Mouse (Mus musculus) kidney, embryonic 16.5 days (tissue): Measurements from ENCODE around the gene Casr. TPM values are rescaled to one million over a fixed set of nuclear protein-coding genes. Genes with fewer than 3 reads are reported as not detected.

Source experiments
- ATAC-seq: fragments of 200-750 bp; cut with Nextera tagmentation; 2 replicates; pipeline ENCODE4 v1.8.0; 2017; ENCODE audit warnings: moderate TSS enrichment; ENCODE audit not compliant: low FRiP score, low TSS enrichment
- H3K27ac ChIP-seq: fragments of 300-500 bp; sonication (generic); 2 replicates; pipeline ENCODE4 v1.5.1; 2014; ENCODE audit warnings: low read length
- H3K27me3 ChIP-seq: fragments of 300-500 bp; sonication (generic); 2 replicates; pipeline ENCODE4 v1.6.1; 2014; ENCODE audit warnings: low read length, control low read depth, mixed read lengths; ENCODE audit not compliant: insufficient read depth
- H3K36me3 ChIP-seq: fragments of 300-500 bp; sonication (generic); 2 replicates; pipeline ENCODE4 v1.6.1; 2014; ENCODE audit warnings: low read length, control low read depth, mixed read lengths; ENCODE audit not compliant: insufficient read depth
- H3K4me1 ChIP-seq: fragments of 300-500 bp; sonication (generic); 2 replicates; pipeline ENCODE4 v1.6.1; 2014; ENCODE audit warnings: low read length, control low read depth, mixed read lengths; ENCODE audit not compliant: insufficient read depth
- H3K4me2 ChIP-seq: fragments of 300-500 bp; sonication (generic); replicated peaks from 2 replicates; pipeline ENCODE4 v1.6.1; 2014; ENCODE audit warnings: low read depth, low read length
- H3K4me3 ChIP-seq: fragments of 300-500 bp; sonication (generic); 2 replicates; pipeline ENCODE4 v1.5.1; 2014; ENCODE audit warnings: mild to moderate bottlenecking, low read length
- H3K9ac ChIP-seq: fragments of 300-500 bp; sonication (generic); replicated peaks from 2 replicates; pipeline ENCODE4 v1.6.1; 2014; ENCODE audit warnings: low read length
- H3K9me3 ChIP-seq: fragments of 300-500 bp; sonication (generic); 2 replicates; pipeline ENCODE4 v1.6.1; 2016; ENCODE audit warnings: low read length, control low read depth
- WGBS: fragments of 180-500 bp; shearing (Covaris S2); extraction: QIAGEN DNeasy Blood & Tissue Kit; methylation state at CpG from one replicate; pipeline ENCODE4 v1.1.7; 2014; 5-methylcytosine and 5-hydroxymethylcytosine counted together
- polyA plus RNA-seq: library from polyadenylated mRNA; unstranded; fragments of >200 nt; fragmentation: Nextera tagmentation; extraction: Ambion mirVana; gene quantifications from 2 replicates; pipeline ENCODE4 v1.2.1, GENCODE M21; 2015

The Casr gene
- polyA plus RNA-seq = 0.87 and 1.3 TPM in 2 replicates

DNA sequence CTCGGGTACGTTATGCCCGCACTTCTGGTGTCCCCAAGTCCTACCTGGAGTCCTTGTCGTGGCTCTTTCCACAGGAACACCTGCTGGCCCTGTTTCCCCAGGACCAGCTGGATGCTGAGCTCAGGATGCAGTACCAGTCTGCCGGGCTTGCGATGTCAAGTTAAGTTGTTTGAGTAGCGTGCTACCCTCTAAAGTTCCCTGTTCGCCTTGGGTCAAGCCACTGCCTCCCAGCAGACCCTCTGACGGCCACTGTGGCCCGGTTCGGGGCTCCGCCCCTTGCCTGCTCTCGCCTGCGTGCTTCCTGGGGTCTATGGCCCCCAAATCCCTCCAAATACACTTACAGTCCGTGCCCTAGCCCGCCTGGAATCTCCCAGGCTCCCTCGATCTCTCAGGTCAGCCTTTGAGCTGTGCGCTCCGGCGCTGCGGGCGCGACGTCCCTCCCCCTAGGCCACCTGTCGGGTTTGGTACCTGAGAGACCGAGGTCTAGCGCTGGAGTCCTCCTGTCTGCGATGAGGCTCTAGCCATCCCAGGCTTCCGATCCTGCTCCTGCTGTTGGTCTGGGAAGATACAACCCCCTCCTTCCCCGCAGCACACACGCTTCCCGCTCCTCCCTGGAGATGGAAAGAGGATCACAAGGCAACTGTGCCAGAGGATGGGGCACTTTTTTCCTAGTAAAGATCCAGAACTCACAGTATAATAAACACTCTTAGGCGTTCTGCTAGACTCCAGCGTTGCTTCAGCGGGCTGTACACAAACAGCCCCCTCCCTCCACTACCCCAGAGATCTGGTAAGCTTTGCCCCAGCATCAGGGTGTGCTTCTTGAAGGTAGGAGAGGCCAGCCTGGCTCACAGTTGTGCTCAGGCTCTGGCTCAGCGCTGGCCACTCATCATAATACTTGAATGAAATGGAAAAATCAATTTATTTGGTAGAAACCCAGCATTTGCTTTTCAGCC, at the start of gene Casr:
Casr (minus strand) TSS at position 756 of the 953 bp plus-strand sequence.
- peak within 1 kb of the TSS; percentile 71 for H3K4me2 ChIP-seq
- H3K4me1 ChIP-seq = no peaks in the 10 kb centered on the region
- no peak within 1 kb of the TSS for H3K27ac ChIP-seq
- WGBS = 3% methylated on average over 36 of the region's 36 CpGs
- no peaks in the 10 kb centered on the region for H3K9me3 ChIP-seq
- peak within 1 kb of the TSS; percentile 39 for H3K4me3 ChIP-seq
- H3K27me3 ChIP-seq = peaks cover 14% of the 10 kb centered on the region; the same call in 1 of the 2 replicates
- H3K36me3 ChIP-seq = no peaks in the 10 kb centered on the region
- peak; percentile 42; the same call in 1 of the 2 replicates for ATAC-seq
- peak within 1 kb of the TSS; percentile 33; the same call in 1 of the 2 replicates for H3K9ac ChIP-seq

DNA sequence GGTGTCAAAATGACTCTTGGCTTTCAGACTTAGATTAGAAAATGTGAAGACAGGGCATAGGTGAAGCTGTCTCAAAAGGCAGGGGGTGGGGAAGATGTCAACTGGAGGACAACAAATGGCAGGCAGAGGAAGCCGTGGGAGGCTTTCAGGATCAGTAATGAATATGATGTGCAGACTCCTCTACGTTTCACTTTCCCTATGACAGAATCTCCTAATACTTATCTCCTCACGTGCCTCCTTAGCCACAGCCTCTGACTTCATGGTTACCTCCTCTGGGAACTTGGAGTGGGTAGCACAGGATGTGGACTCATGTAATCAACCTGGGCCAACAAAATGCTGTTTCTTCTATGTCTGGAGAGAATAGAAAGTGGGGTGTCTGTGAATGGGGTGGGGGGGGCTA, 40.7 kb upstream of the Casr start:
- Histone ChIP-seq H3K9ac (no peak overlapping the region), H3K36me3 (no peaks in the 10 kb centered on the region), H3K4me3 (no peak overlapping the region), H3K4me1 (no peaks in the 10 kb centered on the region), H3K27ac (no peak overlapping the region), H3K9me3 (no peaks in the 10 kb centered on the region), H3K27me3 (no peaks in the 10 kb centered on the region), H3K4me2 (no peak overlapping the region)
- ATAC-seq = no peak
- WGBS = 64% methylated on average over 3 of the region's 3 CpGs

DNA sequence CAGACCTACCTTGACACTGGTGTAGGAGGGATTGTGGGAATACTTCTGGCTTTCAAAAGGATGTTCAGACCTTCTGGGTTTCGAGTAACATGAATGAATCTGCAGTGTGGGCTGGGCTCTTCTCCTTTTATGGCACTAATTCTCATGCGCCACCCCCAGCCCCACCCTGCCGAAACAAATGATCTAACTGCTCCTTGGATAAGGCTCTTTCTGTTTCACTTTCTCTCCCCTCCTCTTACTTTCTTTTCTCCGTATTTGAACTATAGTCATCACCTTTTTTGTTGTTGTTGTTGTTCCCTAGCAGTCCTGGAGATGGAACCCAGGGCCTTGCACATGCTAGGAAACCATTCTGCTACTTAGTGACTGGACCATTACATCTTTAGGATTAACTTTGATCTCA, 36.3 kb upstream of the Casr start:
- Histone ChIP-seq H3K27me3 (no peaks in the 10 kb centered on the region), H3K9ac (no peak overlapping the region), H3K27ac (no peak overlapping the region), H3K4me1 (no peaks in the 10 kb centered on the region), H3K9me3 (no peaks in the 10 kb centered on the region), H3K36me3 (no peaks in the 10 kb centered on the region), H3K4me3 (no peak overlapping the region), H3K4me2 (no peak overlapping the region)
- 65% methylated on average over 4 of the region's 4 CpGs for WGBS
- no peak for ATAC-seq

DNA sequence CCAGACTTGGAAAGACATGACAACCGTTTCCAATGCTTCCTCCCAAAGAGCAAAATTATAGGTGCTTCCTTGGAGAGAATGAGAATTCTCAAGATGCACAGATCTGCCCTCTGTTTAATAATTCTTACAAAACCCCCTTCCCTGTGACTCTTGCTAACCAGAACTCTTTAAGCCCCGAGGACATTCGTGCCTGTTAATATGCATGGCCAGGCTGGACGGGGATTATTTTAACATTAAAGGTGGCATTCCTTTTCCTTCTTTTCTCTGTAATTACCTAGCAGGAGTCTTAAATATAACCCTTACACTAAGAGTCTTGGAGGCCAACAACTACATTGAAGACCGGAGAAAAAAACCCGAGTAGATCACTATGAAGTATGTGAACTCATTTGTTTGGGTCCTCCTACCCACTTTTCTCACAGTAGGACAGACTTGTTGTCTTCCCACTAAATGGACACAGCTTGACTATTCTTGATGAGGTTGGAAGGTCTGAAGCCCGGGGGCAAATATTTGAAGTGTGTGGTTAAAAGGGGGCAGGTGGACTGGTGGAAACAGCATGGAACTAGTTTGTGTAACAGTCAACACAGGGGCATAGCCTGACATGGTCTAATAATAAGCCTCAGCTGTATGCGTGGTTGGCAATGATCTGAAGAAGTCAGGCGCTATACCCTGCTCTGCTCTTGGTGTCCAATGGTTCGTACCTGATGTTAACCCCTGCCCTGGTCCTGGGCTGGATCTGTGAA, 34.9 kb upstream of the Casr start:
- ATAC-seq = no peak
- H3K27me3 ChIP-seq = no peaks in the 10 kb centered on the region
- no peak overlapping the region for H3K27ac ChIP-seq
- 86% methylated on average over 10 of the region's 10 CpGs for WGBS
- H3K9me3 ChIP-seq = no peaks in the 10 kb centered on the region
- no peak overlapping the region for H3K4me3 ChIP-seq
- no peaks in the 10 kb centered on the region for H3K36me3 ChIP-seq
- no peak overlapping the region for H3K4me2 ChIP-seq
- no peak overlapping the region for H3K9ac ChIP-seq
- no peaks in the 10 kb centered on the region for H3K4me1 ChIP-seq

DNA sequence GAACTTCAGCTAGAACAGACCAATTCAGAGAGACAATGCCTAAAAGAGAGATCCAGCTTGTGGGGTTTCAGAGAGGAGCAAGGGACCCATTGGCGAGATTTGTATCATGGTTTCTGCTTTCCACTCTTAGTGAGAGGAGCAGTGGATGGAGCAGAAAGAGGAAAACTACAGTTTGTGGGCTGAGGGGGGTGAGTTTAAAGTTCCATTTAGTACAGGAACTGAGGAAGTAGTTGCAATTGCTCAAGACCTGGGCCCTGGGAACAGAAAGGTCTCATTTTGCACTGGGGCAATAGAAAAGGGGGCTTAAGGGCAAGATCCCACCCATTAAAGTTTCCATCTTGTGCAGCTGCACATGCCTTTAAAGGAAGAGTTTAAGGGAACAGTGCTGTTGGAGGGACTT, 28.0 kb upstream of the Casr start:
- no peak for ATAC-seq
- no peak overlapping the region for H3K9ac ChIP-seq
- no peak overlapping the region for H3K4me3 ChIP-seq
- H3K9me3 ChIP-seq = no peaks in the 10 kb centered on the region
- WGBS = 85% methylated on average over 1 of the region's 1 CpGs
- no peak overlapping the region for H3K27ac ChIP-seq
- H3K4me1 ChIP-seq = no peaks in the 10 kb centered on the region
- no peaks in the 10 kb centered on the region for H3K27me3 ChIP-seq
- no peak overlapping the region for H3K4me2 ChIP-seq
- no peaks in the 10 kb centered on the region for H3K36me3 ChIP-seq

DNA sequence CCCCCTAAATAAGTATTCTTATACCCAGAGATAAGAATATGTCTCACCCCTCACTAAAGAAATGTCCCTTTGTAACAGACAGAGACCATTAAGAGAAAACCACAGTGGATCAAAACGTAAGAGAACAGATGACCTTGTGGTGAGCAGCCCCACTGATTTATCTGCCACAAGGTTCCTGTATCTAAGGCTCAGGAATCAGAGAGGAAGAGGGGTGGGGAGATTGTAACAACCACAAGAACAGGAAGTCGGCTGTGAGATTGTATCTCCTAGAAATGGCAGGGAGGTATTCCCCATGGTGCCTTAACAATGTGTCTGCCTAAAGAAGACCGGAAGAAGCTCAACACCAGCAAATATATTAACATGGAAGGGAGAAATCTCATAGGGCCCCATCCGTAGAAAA, 26.0 kb upstream of the Casr start:
- Histone ChIP-seq H3K4me3 (no peak overlapping the region), H3K4me2 (no peak overlapping the region), H3K4me1 (no peaks in the 10 kb centered on the region), H3K27me3 (no peaks in the 10 kb centered on the region), H3K36me3 (no peaks in the 10 kb centered on the region), H3K27ac (no peak overlapping the region), H3K9ac (no peak overlapping the region), H3K9me3 (no peaks in the 10 kb centered on the region)
- ATAC-seq = no peak
- WGBS = 48% methylated on average over 4 of the region's 4 CpGs

DNA sequence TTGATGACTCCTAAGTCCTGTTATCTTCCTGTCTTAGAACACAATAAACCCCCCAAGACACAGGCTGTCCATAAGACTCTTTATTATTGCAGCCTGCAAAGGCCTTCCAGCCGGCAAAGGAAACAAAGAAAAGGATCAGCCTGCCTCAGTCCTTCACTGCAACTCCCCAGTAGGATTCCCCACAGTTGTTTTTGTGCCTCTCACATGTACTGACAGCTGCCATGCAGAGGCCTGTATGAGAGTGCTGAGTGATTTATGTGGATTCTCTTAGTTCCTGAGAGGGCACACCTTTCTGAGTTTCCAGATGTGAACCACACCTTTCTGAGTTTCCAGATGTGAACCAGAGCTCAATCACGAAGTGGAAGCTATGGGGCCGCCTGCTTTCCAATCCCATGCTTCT, 20.1 kb upstream of the Casr start:
- H3K36me3 ChIP-seq = no peaks in the 10 kb centered on the region
- H3K27ac ChIP-seq = no peak overlapping the region
- H3K27me3 ChIP-seq = no peaks in the 10 kb centered on the region
- WGBS = 68% methylated on average over 3 of the region's 3 CpGs
- no peak overlapping the region for H3K9ac ChIP-seq
- H3K9me3 ChIP-seq = no peaks in the 10 kb centered on the region
- no peak overlapping the region for H3K4me3 ChIP-seq
- H3K4me2 ChIP-seq = no peak overlapping the region
- no peak for ATAC-seq
- H3K4me1 ChIP-seq = no peaks in the 10 kb centered on the region

DNA sequence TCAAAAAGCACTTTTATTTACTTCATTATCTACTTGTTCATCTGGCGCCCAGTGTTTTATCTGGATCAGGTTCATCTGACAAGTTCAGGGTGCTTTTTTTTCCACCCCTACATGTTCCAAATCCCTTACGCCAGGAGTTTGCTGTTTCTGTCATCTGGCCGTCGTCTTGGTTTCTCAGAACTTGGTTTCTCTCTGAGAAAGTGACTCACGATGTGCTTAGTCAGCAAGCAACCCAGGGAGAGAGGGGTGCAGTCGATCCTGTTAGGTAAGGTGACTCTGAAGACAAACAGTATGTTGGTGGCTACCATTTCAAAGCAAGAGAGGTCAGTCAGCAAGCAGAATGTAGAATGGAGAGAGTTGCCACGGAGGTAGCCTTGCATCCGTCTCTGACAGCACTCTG, 10.0 kb upstream of the Casr start:
- Histone ChIP-seq H3K27ac (no peak overlapping the region), H3K9me3 (no peaks in the 10 kb centered on the region), H3K4me1 (no peaks in the 10 kb centered on the region), H3K9ac (no peak overlapping the region), H3K27me3 (no peaks in the 10 kb centered on the region), H3K36me3 (no peaks in the 10 kb centered on the region), H3K4me2 (no peak overlapping the region), H3K4me3 (no peak overlapping the region)
- no peak for ATAC-seq
- WGBS = 50% methylated on average over 8 of the region's 8 CpGs

DNA sequence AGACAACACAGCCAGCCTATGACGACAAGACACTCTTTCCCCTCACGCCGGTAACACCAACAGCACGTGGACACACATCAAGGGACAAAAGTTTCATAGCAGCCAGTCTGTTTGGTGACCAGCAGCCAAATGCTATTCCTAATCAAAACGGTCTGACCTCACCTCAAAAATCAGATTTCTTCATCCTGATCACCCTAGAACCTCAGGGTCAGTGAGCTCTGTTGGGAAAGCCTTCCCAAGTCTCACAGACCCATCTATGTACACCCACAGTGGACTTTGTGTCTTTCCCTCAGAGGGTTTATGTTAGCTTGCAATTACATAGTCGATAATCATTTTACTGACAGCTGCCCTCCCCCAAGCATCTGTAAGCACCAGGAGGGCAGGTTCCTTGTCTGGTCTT, 2.4 kb downstream of the Casr start:
- Histone ChIP-seq H3K27me3 (peaks cover 14% of the 10 kb centered on the region; the same call in 1 of the 2 replicates), H3K4me1 (no peaks in the 10 kb centered on the region), H3K9me3 (no peaks in the 10 kb centered on the region), H3K4me2 (no peak overlapping the region), H3K27ac (no peak overlapping the region), H3K36me3 (no peaks in the 10 kb centered on the region), H3K4me3 (no peak overlapping the region), H3K9ac (no peak overlapping the region)
- WGBS = 88% methylated on average over 6 of the region's 6 CpGs
- ATAC-seq = no peak
